Mouse (Mus musculus) kidney, postnatal 25 days (tissue): ENCODE measurements around the gene Defa21.
"Not testable (repeated sequence)": the region's sequence is repeated elsewhere in the genome, so short reads cannot be mapped to it uniquely, and the experiment has no call there.

Experiments used
- DNase-seq, 2 experiments: peaks; one replicate each; pipeline ENCODE4 v3.0.0; 2021; ENCODE audit warnings: mixed read lengths in 2 of 2

Defa21 gene

DNA sequence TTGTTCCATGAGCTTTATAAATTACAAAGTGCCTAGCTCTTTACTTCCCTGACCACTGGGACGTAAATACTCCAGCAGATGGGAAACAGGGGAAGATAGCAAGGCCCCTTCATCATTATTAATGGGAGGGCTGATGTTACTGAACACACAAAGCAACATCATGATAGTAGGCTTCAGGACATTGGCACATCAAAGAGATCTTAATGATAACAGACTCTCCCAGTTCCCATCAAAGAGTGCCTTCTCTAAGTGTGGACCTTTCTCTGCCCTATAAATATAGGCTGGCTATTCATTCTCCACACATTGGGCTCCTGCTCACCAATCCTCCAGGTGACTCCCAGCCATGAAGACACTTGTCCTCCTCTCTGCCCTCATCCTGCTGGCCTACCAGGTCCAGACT is at the start of gene Defa21:
TSS of gene Defa21 (plus strand) at position 301 of the 400 bp plus-strand sequence.
- not testable (repeated sequence) for DNase-seq

DNA sequence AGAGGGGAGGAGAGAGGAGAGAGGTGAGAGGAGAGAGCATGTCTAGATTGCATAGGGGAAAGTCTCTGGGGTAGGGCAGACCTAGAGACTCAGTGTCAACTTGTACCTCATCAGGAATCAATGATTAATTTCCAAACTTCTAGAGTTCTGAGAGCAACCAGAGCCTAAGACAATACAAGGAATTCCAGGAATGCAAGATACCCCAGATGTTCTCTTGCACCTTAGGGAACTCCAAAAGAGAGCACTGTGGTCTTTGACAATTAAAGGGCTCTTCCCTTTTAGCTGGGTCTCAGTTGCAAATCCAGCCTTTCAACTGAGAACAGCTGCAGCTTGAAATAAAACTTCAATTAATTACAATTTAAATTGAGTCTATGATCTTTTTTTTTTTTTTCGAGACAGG is 45.5 kb upstream of the Defa21 start:
- DNase-seq, result no peak

DNA sequence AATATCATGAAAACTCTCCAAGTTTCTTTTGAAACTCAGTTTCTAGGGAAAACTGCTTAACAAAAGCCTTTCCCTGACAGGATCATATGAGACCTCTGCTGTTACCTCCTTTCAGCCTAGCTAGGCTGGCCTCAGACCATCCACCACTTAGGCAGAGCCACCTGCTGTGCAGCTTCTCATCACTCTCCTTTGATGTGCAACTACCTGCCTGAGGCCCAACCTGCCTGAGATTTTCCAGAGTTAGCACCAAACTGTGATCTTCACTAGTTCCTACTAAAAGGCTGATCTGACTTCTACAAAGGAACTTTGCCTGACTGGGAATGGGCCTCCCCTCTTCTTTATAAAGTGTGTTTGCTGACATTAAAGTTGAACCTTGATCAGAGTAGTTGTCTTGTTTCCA is 31.3 kb upstream of the Defa21 start:
- not testable (repeated sequence) for DNase-seq

DNA sequence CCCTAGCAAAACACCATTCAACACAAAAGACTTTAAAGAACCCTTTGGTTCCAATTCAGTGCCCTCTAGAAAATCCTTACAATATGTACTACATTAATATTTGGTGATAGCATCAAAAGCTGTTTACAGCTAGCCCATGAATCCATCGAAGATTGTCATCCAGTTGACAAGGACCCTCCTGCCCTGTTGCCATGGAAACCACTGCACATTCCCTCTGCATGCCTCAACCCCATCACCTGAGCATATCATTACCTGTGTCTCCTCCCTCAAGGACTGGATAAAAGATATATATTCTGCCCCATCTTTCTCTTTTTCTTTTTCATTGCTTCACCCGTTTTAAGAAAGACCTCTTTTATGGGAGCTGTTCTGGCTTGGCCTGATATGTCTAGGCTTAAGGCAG is 28.6 kb upstream of the Defa21 start:
- no peak for DNase-seq

DNA sequence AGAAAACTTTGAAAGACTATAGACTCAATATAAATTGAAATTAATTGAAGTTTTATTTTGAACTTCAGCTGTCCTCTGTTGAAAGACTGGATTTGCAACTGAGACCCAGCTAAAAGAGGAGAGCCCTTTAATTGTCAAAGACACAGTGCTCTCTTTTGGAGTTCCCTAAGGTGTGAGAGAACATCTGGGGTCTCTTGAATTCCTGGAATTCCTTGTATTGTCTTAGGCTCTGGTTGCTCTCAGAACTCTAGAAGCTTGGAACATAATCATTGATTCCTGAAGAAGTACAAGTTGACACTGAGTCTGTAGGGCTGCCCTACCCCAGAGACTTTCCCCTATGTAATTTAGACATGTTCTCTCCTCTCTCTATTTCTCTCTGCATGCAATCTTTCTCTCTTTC is 28.1 kb upstream of the Defa21 start:
- DNase-seq, result no peak

DNA sequence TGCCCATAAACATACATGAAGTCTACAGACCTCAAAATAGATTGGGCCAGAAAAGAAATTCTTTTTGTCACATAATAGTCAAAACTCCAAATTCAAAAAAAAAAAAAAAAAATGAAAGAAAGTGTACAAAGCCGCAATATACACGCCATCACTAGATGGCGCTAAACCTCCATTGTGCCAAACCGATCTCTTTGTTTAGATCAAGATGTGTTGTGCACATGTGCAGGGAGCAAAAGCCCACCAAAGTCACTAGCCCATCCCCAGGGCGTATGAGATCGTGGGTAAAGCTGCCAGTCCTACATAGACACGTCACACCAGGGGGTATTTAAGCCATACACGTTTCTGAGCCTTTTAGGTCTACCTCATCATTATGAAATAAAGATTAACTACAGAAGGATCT is 24.2 kb upstream of the Defa21 start:
- DNase-seq, result peak; percentile 28 to 30

DNA sequence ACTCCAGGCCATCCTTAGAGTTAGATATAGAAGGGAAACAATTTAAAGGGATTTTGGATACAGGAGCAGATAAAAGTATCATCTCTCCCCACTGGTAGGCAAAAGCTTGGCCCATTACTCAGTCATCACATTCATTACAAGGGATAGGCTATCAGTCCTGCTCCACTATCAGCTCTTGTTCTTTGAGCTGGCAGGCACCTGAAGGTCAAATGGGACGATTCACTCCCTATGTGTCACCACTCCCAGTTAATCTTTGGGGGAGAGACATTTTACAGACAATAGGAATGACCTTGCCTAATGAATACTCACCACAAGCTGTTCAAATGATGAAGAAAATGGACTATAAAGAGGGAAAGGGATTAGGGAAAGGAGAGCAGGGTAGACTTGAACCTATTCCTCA is 18.5 kb upstream of the Defa21 start:
- no peak for DNase-seq

DNA sequence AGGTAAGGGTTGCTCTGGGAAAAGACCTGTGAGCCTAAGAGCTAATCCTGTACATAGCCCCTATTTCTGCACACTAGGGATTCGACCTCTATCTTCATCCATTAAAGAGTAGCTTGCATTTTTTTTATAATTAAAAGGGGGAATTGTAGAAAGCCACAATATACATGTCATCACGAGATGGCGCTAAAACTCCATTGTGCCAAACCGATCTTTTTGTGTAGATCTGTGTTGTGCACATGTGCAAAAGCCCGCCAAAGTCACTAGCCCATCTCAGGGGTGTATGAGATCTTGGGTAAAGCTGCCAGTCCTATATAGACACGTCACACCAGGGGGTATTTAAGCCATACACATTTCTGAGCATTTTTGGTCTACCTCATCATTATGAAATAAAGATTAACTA is 16.8 kb upstream of the Defa21 start:
- not testable (repeated sequence) for DNase-seq

DNA sequence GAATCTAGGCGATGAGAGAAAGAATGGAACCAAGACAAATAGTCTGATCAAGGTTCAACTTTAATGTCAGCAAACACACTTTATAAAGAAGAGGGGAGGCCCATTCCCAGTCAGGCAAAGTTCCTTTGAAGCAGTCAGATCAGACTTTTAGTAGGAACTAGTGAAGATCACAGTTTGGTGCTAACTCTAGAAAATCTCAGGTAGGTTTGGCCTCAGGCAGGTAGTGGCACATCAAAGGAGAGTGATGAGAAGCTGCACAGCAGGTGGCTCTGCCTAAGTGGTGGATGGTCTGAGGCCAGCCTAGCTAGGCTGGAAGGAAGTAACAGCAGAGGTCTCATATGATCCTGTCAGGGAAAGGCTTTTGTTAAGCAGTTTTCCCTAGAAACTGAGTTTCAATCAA is 14.8 kb upstream of the Defa21 start:
- DNase-seq, result not testable (repeated sequence)

DNA sequence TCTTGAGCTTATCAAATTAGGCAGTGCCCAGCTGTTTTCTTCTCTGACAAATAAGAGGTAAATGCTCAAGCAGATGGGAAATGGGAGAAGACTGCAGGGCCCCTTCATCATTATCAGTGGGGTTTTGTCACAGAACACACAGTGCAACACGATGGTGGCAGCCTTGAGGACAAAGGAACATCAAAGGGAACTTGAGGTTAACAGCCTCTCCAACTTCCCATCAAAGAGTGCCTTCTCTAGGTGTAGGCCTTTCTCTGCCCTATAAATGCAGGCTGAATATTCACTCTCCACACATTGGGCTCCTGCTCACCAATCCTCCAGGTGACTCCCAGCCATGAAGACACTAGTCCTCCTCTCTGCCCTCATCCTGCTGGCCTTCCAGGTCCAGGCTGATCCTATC is 29.4 kb downstream of the Defa21 start, which contains the start of gene Defa23:
TSS of gene Defa23 (plus strand) at position 301 of the 400 bp plus-strand sequence.
- not testable (repeated sequence) for DNase-seq

DNA sequence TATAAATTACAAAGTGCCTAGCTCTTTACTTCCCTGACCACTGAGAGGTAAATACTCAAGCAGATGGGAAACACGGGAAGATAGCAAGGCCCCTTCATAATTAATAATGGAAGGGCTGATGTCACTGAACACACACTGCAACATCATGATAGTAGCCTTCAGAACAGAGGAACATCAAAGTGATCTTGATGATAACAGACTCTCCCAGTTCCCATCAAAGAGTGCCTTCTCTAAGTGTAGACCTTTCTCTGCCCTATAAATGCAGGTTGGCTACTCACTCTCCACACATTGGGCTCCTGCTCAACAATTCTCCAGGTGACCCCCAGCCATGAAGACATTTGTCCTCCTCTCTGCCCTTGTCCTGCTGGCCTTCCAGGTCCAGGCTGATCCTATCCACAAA is 39.4 kb downstream of the Defa21 start, which contains the start of gene Defa35:
TSS of gene Defa35 (plus strand) at position 301 of the 400 bp plus-strand sequence.
- not testable (repeated sequence) for DNase-seq
